Mouse (Mus musculus) forebrain, embryonic 14.5 days (tissue): ENCODE measurements around the gene Carmil1. TPM values are rescaled to one million over a fixed set of nuclear protein-coding genes. Genes with fewer than 3 reads are reported as not detected.
A peak's percentile ranks its signal among the peaks of the same experiment; 100 is the strongest.

ENCODE experiments used
- ATAC-seq: fragments of 200-750 bp; cut with Nextera tagmentation; 2 replicates; pipeline ENCODE4 v1.8.0; 2017; ENCODE audit warnings: mild to moderate bottlenecking, moderate library complexity
- DNase-seq: peaks from one replicate; pipeline ENCODE4 v3.0.0-alpha.2; 2015; ENCODE audit warnings: low spot score
- H3K27ac ChIP-seq: fragments of 300-500 bp; sonication (generic); 2 replicates; pipeline ENCODE4 v1.5.1; 2014; ENCODE audit warnings: low read depth, mild to moderate bottlenecking, control low read depth, low read length, moderate library complexity
- H3K27me3 ChIP-seq: fragments of 300-500 bp; sonication (generic); replicated peaks from 2 replicates; pipeline ENCODE4 v1.6.1; 2014; ENCODE audit warnings: low read length, control low read depth, mixed read lengths; ENCODE audit not compliant: control insufficient read depth, insufficient read depth
- H3K36me3 ChIP-seq: fragments of 300-500 bp; sonication (generic); 2 replicates; pipeline ENCODE4 v1.6.1; 2014; ENCODE audit warnings: low read length, control low read depth; ENCODE audit not compliant: control insufficient read depth, insufficient read depth
- H3K4me1 ChIP-seq: fragments of 300-500 bp; sonication (generic); 2 replicates; pipeline ENCODE4 v1.6.1; 2014; ENCODE audit warnings: antibody characterized with exemption, low read length, control low read depth; ENCODE audit not compliant: control insufficient read depth, insufficient read depth
- H3K4me2 ChIP-seq: fragments of 300-500 bp; sonication (generic); 2 replicates; pipeline ENCODE4 v1.6.1; 2014; ENCODE audit warnings: mild to moderate bottlenecking, control low read depth, low read length
- H3K4me3 ChIP-seq: fragments of 300-500 bp; sonication (generic); 2 replicates; pipeline ENCODE4 v1.5.1; 2014; ENCODE audit warnings: low read depth, low read length, control low read depth
- H3K9ac ChIP-seq: fragments of 300-500 bp; sonication (generic); 2 replicates; pipeline ENCODE4 v1.6.1; 2014; ENCODE audit warnings: mild to moderate bottlenecking, low read length, control low read depth, moderate library complexity
- H3K9me3 ChIP-seq: fragments of 300-500 bp; sonication (generic); replicated peaks from 2 replicates; pipeline ENCODE4 v1.6.1; 2016; ENCODE audit warnings: low read length, control low read depth, mixed read lengths; ENCODE audit not compliant: control insufficient read depth
- WGBS: fragments of 180-500 bp; shearing (Covaris S2); extraction: QIAGEN DNeasy Blood & Tissue Kit; methylation state at CpG from one replicate; pipeline ENCODE4 v1.1.7; 2014; 5-methylcytosine and 5-hydroxymethylcytosine counted together
- polyA plus RNA-seq: library from polyadenylated mRNA; unstranded; fragments of >200 nt; fragmentation: Nextera tagmentation; extraction: Ambion mirVana; gene quantifications from 2 replicates; pipeline ENCODE4 v1.2.1, GENCODE M21; 2014

Gene Carmil1
- polyA plus RNA-seq, 1 experiment from 2014 or later, result 14.5 TPM

DNA sequence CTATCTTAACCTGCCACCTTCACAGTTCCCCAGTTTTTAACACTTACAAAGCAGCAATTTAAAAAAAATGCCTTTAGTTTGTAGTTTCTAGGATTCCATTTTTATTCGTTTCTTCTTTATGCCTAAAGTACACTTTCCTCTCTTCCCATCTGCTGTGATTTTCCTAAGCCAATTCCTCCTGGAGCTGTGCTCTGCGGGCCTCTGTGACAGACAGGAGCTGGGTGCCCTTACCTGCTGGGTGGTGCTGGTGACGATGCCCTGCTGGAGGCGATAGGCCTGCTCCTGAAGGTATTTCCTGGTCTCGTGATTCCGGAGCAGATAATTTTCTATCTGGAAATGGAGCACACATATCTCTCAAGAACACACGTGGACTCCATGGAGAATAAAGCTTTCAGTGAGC is 198.9 kb downstream of the Carmil1 start:
- H3K4me1 ChIP-seq, result no peaks in the 10 kb centered on the region
- no peak overlapping the region for H3K27ac ChIP-seq
- no peak overlapping the region for H3K4me2 ChIP-seq
- no peaks in the 10 kb centered on the region for H3K27me3 ChIP-seq
- no peaks in the 10 kb centered on the region for H3K36me3 ChIP-seq
- no peaks in the 10 kb centered on the region for H3K9me3 ChIP-seq
- H3K4me3 ChIP-seq, result no peak overlapping the region
- no peak for ATAC-seq
- WGBS, result 82% methylated on average over 7 of the region's 7 CpGs
- H3K9ac ChIP-seq, result no peak overlapping the region
- no peak for DNase-seq

DNA sequence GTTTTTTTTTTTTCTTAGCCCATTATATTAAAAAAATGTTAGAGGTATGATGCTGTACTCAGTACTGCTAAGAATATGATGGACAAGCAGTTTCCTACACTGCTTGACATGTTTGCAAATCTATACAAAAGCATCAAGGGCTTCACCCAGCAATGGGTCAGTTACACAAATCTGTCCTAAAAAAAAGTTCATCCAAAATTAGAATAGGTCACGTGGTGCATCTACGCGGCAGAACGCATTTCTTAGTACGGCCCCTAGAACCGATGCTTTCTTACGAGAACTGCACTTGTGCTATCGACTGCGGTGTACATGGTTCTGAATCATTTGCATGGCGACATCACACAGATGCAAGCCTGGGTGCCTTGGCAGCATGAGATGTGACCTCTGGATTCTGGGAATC is 208.0 kb downstream of the Carmil1 start:
- Histone ChIP-seq H3K9ac (no peak overlapping the region), H3K9me3 (no peaks in the 10 kb centered on the region), H3K27me3 (no peaks in the 10 kb centered on the region), H3K36me3 (no peaks in the 10 kb centered on the region), H3K4me2 (no peak overlapping the region), H3K4me3 (no peak overlapping the region), H3K27ac (no peak overlapping the region), H3K4me1 (no peaks in the 10 kb centered on the region)
- WGBS, result 96% methylated on average over 10 of the region's 10 CpGs
- ATAC-seq (no peak), DNase-seq (no peak)

DNA sequence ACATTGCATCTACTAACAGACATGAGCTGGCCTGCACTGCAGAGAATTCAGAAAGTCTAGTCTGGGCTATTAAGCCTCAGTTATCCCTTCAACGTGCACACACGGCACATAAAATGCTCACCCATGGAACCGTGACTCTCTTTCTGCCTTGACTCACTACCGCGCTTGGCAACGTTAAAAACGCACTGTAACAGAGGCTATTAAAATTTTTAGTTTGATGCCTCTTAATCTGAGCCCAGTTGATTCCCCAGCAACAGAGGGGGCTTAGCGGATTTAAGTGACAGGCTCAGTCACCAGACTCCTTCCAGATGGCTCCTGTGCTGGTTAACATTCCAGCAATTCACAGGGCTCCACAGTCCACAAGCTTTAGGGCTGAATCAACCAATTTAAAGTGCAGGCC is 213.0 kb downstream of the Carmil1 start:
- Histone ChIP-seq H3K9me3 (no peaks in the 10 kb centered on the region), H3K4me2 (no peak overlapping the region), H3K27me3 (no peaks in the 10 kb centered on the region), H3K4me1 (no peaks in the 10 kb centered on the region; the same call in 1 of the 2 replicates), H3K27ac (no peak overlapping the region), H3K36me3 (no peaks in the 10 kb centered on the region), H3K4me3 (no peak overlapping the region), H3K9ac (no peak overlapping the region)
- ATAC-seq, result no peak
- WGBS, result 91% methylated on average over 8 of the region's 8 CpGs
- DNase-seq, result peak; percentile 35

DNA sequence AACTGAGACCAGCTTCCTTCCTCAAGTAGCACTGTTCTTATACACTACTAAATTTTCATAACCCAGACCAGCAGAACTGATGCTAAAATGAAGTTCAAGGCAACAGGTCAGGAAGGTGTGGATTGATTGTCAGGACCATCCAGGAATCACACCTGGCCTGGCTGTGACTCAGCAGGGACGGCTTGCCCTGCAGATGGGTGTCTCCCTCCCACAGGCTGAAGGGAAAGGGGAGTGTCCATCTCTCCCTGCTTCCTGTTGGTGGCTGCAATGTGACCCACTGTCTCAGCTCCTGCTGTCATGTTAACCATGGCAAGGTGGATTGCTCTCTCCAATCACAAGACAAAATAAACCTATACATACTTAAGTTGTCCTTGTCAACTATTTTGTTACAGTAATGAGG is 215.1 kb downstream of the Carmil1 start:
- Histone ChIP-seq H3K9ac (no peak overlapping the region), H3K27me3 (no peaks in the 10 kb centered on the region), H3K9me3 (no peaks in the 10 kb centered on the region), H3K4me3 (no peak overlapping the region), H3K27ac (no peak overlapping the region), H3K4me2 (no peak overlapping the region), H3K4me1 (no peaks in the 10 kb centered on the region; the same call in 1 of the 2 replicates), H3K36me3 (no peaks in the 10 kb centered on the region)
- WGBS, result 79% methylated on average over 1 of the region's 1 CpGs
- DNase-seq (no peak), ATAC-seq (no peak)

DNA sequence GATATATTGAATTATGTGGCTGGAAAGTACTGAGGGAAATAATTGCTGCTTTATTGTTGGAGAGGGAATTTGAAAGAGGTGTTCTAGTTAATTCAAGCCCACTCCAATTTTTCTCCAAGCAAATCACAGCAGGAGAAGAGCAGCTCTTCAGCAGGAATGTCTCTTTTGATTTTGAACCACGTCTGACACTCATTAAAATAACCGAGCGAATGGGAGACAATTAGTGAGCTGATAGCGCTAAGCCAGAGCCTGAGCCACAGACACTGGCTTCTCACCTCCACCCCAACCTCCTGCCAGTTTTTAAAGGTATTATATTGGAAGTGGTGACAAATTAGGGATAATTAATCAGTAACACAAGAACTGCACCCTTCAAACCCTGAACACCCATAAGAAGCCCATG is 217.8 kb downstream of the Carmil1 start:
- peak; percentile 78 for DNase-seq
- Histone ChIP-seq H3K4me3 (no peak overlapping the region), H3K27me3 (no peaks in the 10 kb centered on the region), H3K27ac (0 out of 2 replicates have a peak overlapping the region, but pooled peaks have one; percentile 33), H3K4me1 (no peaks in the 10 kb centered on the region; the same call in 1 of the 2 replicates), H3K4me2 (no peak overlapping the region), H3K36me3 (no peaks in the 10 kb centered on the region), H3K9ac (no peak overlapping the region), H3K9me3 (no peaks in the 10 kb centered on the region)
- 6% methylated on average over 4 of the region's 4 CpGs for WGBS
- ATAC-seq, result peak; percentile 72

DNA sequence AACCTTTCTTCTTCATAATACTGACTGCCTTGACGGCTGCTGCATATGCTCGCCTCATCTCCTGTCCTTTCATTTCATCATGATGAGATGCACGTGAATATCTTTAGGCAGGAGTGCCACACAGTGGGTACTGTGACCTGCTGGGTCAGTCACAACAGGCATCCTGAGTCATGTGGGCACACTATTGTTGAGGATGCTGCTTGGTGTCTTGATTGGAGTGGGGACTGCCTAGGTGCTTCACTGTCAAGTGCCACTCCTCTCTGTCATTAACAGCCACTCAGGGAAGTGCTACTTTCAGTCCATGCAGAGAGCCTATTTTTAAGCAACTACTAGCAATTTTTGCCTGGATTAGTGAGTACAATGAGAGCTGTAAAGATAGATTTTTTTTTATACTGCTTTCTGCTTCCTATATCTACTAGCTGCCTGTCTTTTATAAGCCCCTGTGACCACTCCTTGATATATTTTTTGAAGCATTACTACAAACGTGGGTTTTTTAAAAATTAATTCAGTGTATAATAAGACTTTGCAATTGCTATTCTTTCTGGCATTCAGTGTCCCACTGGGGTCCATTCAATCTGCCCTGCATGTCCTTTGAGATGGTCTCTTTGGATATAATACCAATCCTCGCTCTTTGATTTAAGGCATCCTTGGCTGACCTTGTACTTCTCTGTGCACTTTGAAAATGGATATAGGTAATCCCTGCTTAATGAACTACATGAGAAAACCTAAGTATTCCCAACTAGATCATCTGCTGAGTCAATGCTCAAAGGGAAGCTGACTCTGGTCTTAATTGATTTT is 225.3 kb downstream of the Carmil1 start:
- H3K9ac ChIP-seq, result no peak overlapping the region
- peak; percentile 33 for DNase-seq
- H3K4me3 ChIP-seq, result no peak overlapping the region
- 46% methylated on average over 5 of the region's 5 CpGs for WGBS
- no peaks in the 10 kb centered on the region for H3K27me3 ChIP-seq
- no peaks in the 10 kb centered on the region for H3K4me1 ChIP-seq
- no peak for ATAC-seq
- H3K4me2 ChIP-seq, result no peak overlapping the region
- H3K27ac ChIP-seq, result no peak overlapping the region
- no peaks in the 10 kb centered on the region for H3K9me3 ChIP-seq
- H3K36me3 ChIP-seq, result no peaks in the 10 kb centered on the region

DNA sequence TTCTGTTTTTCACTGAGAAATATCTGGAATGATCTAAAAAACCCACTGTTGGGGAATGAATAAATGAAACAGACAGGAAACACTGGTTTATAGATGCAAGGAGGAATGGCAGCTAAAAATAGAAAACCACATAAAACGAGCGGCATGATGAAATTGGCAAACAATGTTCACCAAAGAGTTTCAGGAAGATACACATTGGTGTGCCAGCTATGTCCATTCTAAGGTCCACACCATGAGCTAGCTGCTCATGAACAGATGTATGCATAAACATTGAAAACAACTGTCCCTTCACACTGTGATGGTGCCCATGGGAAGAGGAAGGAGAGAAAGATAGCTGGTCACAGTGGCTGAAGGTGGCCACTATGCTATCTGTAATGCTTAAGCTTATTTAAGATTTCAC is 229.1 kb downstream of the Carmil1 start:
- Histone ChIP-seq H3K4me1 (no peaks in the 10 kb centered on the region), H3K4me3 (no peak overlapping the region), H3K36me3 (no peaks in the 10 kb centered on the region), H3K27ac (no peak overlapping the region), H3K27me3 (no peaks in the 10 kb centered on the region), H3K9me3 (no peaks in the 10 kb centered on the region), H3K9ac (no peak overlapping the region), H3K4me2 (no peak overlapping the region)
- DNase-seq (no peak), ATAC-seq (no peak)
- WGBS, result 87% methylated on average over 2 of the region's 2 CpGs

DNA sequence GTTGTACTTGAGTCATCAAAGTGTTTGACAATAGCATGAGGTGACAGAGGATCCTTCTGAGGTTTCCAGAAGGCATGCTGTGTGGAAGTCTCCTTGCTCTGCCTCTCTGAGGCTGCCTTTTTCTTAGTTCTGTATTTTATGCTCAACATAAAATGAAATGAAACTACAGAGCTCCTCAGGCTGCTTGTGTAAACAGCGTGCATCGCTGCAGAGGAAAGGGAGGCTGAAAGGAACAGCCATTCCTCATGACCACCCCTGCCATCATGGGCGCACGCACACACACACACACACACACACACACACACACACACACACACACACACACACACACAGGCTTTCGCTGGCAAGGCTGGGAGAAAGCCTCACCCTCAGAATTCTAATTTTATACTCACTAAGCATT is 230.3 kb downstream of the Carmil1 start:
- no peak overlapping the region for H3K4me3 ChIP-seq
- no peak for DNase-seq
- H3K4me1 ChIP-seq, result peaks cover 4% of the 10 kb centered on the region; the same call in 1 of the 2 replicates
- WGBS, result 82% methylated on average over 5 of the region's 5 CpGs
- H3K36me3 ChIP-seq, result no peaks in the 10 kb centered on the region
- no peak overlapping the region for H3K9ac ChIP-seq
- no peaks in the 10 kb centered on the region for H3K9me3 ChIP-seq
- H3K27ac ChIP-seq, result no peak overlapping the region; the same call in 1 of the 2 replicates
- no peak for ATAC-seq
- no peaks in the 10 kb centered on the region for H3K27me3 ChIP-seq
- no peak overlapping the region for H3K4me2 ChIP-seq

DNA sequence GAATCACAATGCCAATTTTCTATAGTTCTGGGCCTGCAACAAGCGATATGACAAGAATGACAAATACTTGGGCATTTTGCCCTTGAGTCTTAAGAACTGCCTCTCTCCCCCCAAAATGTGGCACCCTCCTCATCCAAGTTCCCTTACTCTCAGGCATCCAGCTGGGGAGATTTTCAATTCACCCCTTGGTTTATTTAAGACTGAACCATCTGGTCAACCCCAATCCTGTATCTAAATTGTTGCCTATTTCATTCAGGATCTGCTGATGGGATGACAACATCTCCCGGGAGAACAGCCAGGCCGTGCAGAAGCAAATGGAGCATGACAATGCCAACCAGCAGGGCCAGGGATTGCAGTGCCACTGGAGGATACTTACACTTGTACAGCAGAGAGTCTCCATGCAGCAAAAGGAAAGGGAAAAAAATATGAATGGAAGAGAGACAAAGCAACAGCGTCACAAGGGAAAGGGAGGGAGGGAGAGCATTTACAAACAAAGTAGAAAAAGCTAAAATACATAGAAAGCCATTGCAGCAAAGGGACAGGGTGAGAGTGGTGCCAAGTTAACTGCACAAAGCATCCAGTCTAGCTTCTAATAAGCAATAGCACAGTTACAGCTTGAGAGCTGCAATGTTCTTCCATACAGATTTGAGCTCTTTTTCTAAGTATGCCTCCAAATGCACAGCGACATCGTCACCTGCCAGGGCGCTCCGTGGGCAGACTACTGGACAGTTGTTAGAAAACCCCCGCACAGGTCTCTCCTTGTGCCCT is 231.1 kb downstream of the Carmil1 start:
- Histone ChIP-seq H3K4me2 (no peak overlapping the region), H3K36me3 (no peaks in the 10 kb centered on the region), H3K9me3 (no peaks in the 10 kb centered on the region), H3K4me1 (peaks cover 12% of the 10 kb centered on the region; the same call in 1 of the 2 replicates), H3K9ac (no peak overlapping the region), H3K27me3 (no peaks in the 10 kb centered on the region), H3K27ac (peak overlapping the region; percentile 63), H3K4me3 (no peak overlapping the region)
- 53% methylated on average over 9 of the region's 9 CpGs for WGBS
- DNase-seq (peak; percentile 90), ATAC-seq (peak; percentile 92)
